Mouse (Mus musculus): ENCODE data around the gene Top3a. TPM values are rescaled to one million over a fixed set of nuclear protein-coding genes. Genes with fewer than 3 reads are reported as not detected.

Gene Top3a
- polyA plus RNA-seq, 1 experiment, result 7.3 TPM

- H3K4me3 ChIP-seq (ENCODE audit: extremely low read depth, insufficient read depth, insufficient read length), result peak overlapping the region; percentile 59; the same call in 1 of the 2 replicates
- H3K27me3 ChIP-seq (ENCODE audit: control insufficient read depth, insufficient read depth, low read length), result no peaks in the 10 kb centered on the region
- H3K4me1 ChIP-seq (ENCODE audit: control insufficient read depth, insufficient read depth, insufficient read length), result no peaks in the 10 kb centered on the region
- WGBS, result 14% methylated on average over 14 of the region's 14 CpGs
- no peak for TF ChIP-seq CTCF (IDR thresholded peaks at IDR 0.05; ENCODE audit: extremely low read depth, insufficient read depth, insufficient read length, insufficient replicate concordance)
- no peak for TF ChIP-seq POLR2A (IDR thresholded peaks at IDR 0.05; ENCODE audit: low read depth, low read length)
- H3K36me3 ChIP-seq (ENCODE audit: control insufficient read depth, insufficient read depth, low read length), result no peaks in the 10 kb centered on the region
- DNase-seq (ENCODE audit: low read depth in 1 of 2, low spot score in 2 of 2), result no peak
- no peak overlapping the region for H3K27ac ChIP-seq (ENCODE audit: insufficient read depth, low read length)
These were observed 33.1 kb upstream of the Top3a start for GRCm38 (mm10) chr11:60810046-60810965.

GRCm38 (mm10) chr11:60809546-60809945 lies 32.4 kb upstream of the Top3a start:
- no peak for DNase-seq (ENCODE audit: low read depth in 1 of 2, low spot score in 2 of 2)

GRCm38 (mm10) chr11:60808286-60809070 lies 31.3 kb upstream of the Top3a start:
- DNase-seq (ENCODE audit: low read depth in 1 of 2, low spot score in 2 of 2), result no peak
- Histone ChIP-seq H3K4me3 (ENCODE audit: extremely low read depth, insufficient read depth, insufficient read length) (no peak overlapping the region), H3K4me1 (ENCODE audit: control insufficient read depth, insufficient read depth, insufficient read length) (no peaks in the 10 kb centered on the region), H3K36me3 (ENCODE audit: control insufficient read depth, insufficient read depth, low read length) (no peaks in the 10 kb centered on the region; the same call in 1 of the 2 replicates), H3K27me3 (ENCODE audit: control insufficient read depth, insufficient read depth, low read length) (no peaks in the 10 kb centered on the region), H3K27ac (ENCODE audit: insufficient read depth, low read length) (no peak overlapping the region)
- TF ChIP-seq POLR2A (IDR thresholded peaks at IDR 0.05; ENCODE audit: low read depth, low read length) (no peak), CTCF (IDR thresholded peaks at IDR 0.05; ENCODE audit: extremely low read depth, insufficient read depth, insufficient read length, insufficient replicate concordance) (no peak)
- 68% methylated on average over 4 of the region's 4 CpGs for WGBS

More at GRCm38 (mm10) chr11:60809546-60809945, 32.4 kb upstream of the Top3a start:
- H3K27ac ChIP-seq (ENCODE audit: insufficient read depth, low read length), result no peak overlapping the region
- WGBS, result 72% methylated on average over 1 of the region's 1 CpGs
- no peak for TF ChIP-seq POLR2A (IDR thresholded peaks at IDR 0.05; ENCODE audit: low read depth, low read length)
- TF ChIP-seq CTCF (IDR thresholded peaks at IDR 0.05; ENCODE audit: extremely low read depth, insufficient read depth, insufficient read length, insufficient replicate concordance), result no peak
- no peaks in the 10 kb centered on the region for H3K36me3 ChIP-seq (ENCODE audit: control insufficient read depth, insufficient read depth, low read length)
- H3K4me3 ChIP-seq (ENCODE audit: extremely low read depth, insufficient read depth, insufficient read length), result no peak overlapping the region
- H3K27me3 ChIP-seq (ENCODE audit: control insufficient read depth, insufficient read depth, low read length), result no peaks in the 10 kb centered on the region
- no peaks in the 10 kb centered on the region for H3K4me1 ChIP-seq (ENCODE audit: control insufficient read depth, insufficient read depth, insufficient read length)

- no peak for TF ChIP-seq CTCF (IDR thresholded peaks at IDR 0.05; ENCODE audit: extremely low read depth, insufficient read depth, insufficient read length, insufficient replicate concordance)
- TF ChIP-seq POLR2A (IDR thresholded peaks at IDR 0.05; ENCODE audit: low read depth, low read length), result no peak
- 90% methylated on average over 1 of the region's 1 CpGs for WGBS
- Histone ChIP-seq H3K4me3 (ENCODE audit: extremely low read depth, insufficient read depth, insufficient read length) (no peak overlapping the region), H3K4me1 (ENCODE audit: control insufficient read depth, insufficient read depth, insufficient read length) (no peaks in the 10 kb centered on the region), H3K36me3 (ENCODE audit: control insufficient read depth, insufficient read depth, low read length) (no peaks in the 10 kb centered on the region; the same call in 1 of the 2 replicates), H3K27me3 (ENCODE audit: control insufficient read depth, insufficient read depth, low read length) (no peaks in the 10 kb centered on the region), H3K27ac (ENCODE audit: insufficient read depth, low read length) (no peak overlapping the region)
- DNase-seq (ENCODE audit: low read depth in 1 of 2, low spot score in 2 of 2), result no peak
These were observed 23.7 kb upstream of the Top3a start for GRCm38 (mm10) chr11:60800892-60801291.

- 86% methylated on average over 4 of the region's 4 CpGs for WGBS
- no peak for DNase-seq (ENCODE audit: low read depth in 1 of 2, low spot score in 2 of 2)
- TF ChIP-seq CTCF (IDR thresholded peaks at IDR 0.05; ENCODE audit: extremely low read depth, insufficient read depth, insufficient read length, insufficient replicate concordance) (no peak), POLR2A (IDR thresholded peaks at IDR 0.05; ENCODE audit: low read depth, low read length) (no peak)
- no peak overlapping the region for H3K4me3 ChIP-seq (ENCODE audit: extremely low read depth, insufficient read depth, insufficient read length)
- H3K4me1 ChIP-seq (ENCODE audit: control insufficient read depth, insufficient read depth, insufficient read length), result no peaks in the 10 kb centered on the region
- H3K27ac ChIP-seq (ENCODE audit: insufficient read depth, low read length), result no peak overlapping the region
- H3K27me3 ChIP-seq (ENCODE audit: control insufficient read depth, insufficient read depth, low read length), result no peaks in the 10 kb centered on the region
- no peaks in the 10 kb centered on the region; the same call in 1 of the 2 replicates for H3K36me3 ChIP-seq (ENCODE audit: control insufficient read depth, insufficient read depth, low read length)
These were observed 22.8 kb upstream of the Top3a start for GRCm38 (mm10) chr11:60799977-60800376.

GRCm38 (mm10) chr11:60796342-60796741 lies 19.2 kb upstream of the Top3a start:
- H3K4me3 ChIP-seq (ENCODE audit: extremely low read depth, insufficient read depth, insufficient read length), result no peak overlapping the region
- DNase-seq (ENCODE audit: low read depth in 1 of 2, low spot score in 2 of 2), result no peak
- H3K4me1 ChIP-seq (ENCODE audit: control insufficient read depth, insufficient read depth, insufficient read length), result no peaks in the 10 kb centered on the region
- WGBS, result 92% methylated on average over 11 of the region's 11 CpGs
- H3K27ac ChIP-seq (ENCODE audit: insufficient read depth, low read length), result no peak overlapping the region
- peaks cover 2% of the 10 kb centered on the region; the same call in 1 of the 2 replicates for H3K36me3 ChIP-seq (ENCODE audit: control insufficient read depth, insufficient read depth, low read length)
- no peaks in the 10 kb centered on the region for H3K27me3 ChIP-seq (ENCODE audit: control insufficient read depth, insufficient read depth, low read length)
- TF ChIP-seq POLR2A (IDR thresholded peaks at IDR 0.05; ENCODE audit: low read depth, low read length) (no peak), CTCF (IDR thresholded peaks at IDR 0.05; ENCODE audit: extremely low read depth, insufficient read depth, insufficient read length, insufficient replicate concordance) (no peak)
